Mouse (Mus musculus): ENCODE results near the gene Afg1l. TPM values are rescaled to one million over a fixed set of nuclear protein-coding genes. Genes with fewer than 3 reads are reported as not detected.

The Afg1l gene
- polyA plus RNA-seq, 1 experiment from 2014 or later: 7.4 TPM

GRCm38 (mm10) chr10:42457557-42458191 lies 20.7 kb downstream of the Afg1l start:
- Histone ChIP-seq H3K9ac (replicated peaks; ENCODE audit: low read depth, low read length) (no peak overlapping the region), H3K27ac (ENCODE audit: low read length) (peak overlapping the region; percentile 10; the same call in 1 of the 2 replicates), H3K4me1 (ENCODE audit: control insufficient read depth, insufficient read depth, low read length) (0 out of 2 replicates have a peak, but pooled peaks cover 3% of the 10 kb centered on the region), H3K4me2 (replicated peaks; ENCODE audit: low read depth, low read length) (no peak overlapping the region), H3K27me3 (ENCODE audit: control insufficient read depth, insufficient read depth, low read length) (no peaks in the 10 kb centered on the region), H3K36me3 (ENCODE audit: control insufficient read depth, insufficient read depth, low read length) (no peaks in the 10 kb centered on the region; the same call in 1 of the 2 replicates), H3K4me3 (ENCODE audit: low read depth, low read length) (no peak overlapping the region), H3K9me3 (ENCODE audit: control insufficient read depth, low read depth, low read length) (peaks cover 6% of the 10 kb centered on the region; the same call in 1 of the 2 replicates)
- no peak for ATAC-seq (ENCODE audit: insufficient number of reproducible peaks, insufficient read depth, low FRiP score, low read depth)
- 71% methylated on average over 9 of the region's 9 CpGs for WGBS

- H3K4me1 ChIP-seq (ENCODE audit: control insufficient read depth, insufficient read depth, low read length): 0 out of 2 replicates have a peak, but pooled peaks cover 3% of the 10 kb centered on the region
- H3K9ac ChIP-seq (replicated peaks; ENCODE audit: low read depth, low read length): no peak overlapping the region
- H3K4me3 ChIP-seq (ENCODE audit: low read depth, low read length): no peak overlapping the region
- no peak overlapping the region for H3K27ac ChIP-seq (ENCODE audit: low read length)
- no peaks in the 10 kb centered on the region for H3K27me3 ChIP-seq (ENCODE audit: control insufficient read depth, insufficient read depth, low read length)
- no peak overlapping the region for H3K4me2 ChIP-seq (replicated peaks; ENCODE audit: low read depth, low read length)
- H3K36me3 ChIP-seq (ENCODE audit: control insufficient read depth, insufficient read depth, low read length): no peaks in the 10 kb centered on the region; the same call in 1 of the 2 replicates
- ATAC-seq (ENCODE audit: insufficient number of reproducible peaks, insufficient read depth, low FRiP score, low read depth): no peak
- WGBS: 66% methylated on average over 5 of the region's 5 CpGs
- peaks cover 6% of the 10 kb centered on the region; the same call in 1 of the 2 replicates for H3K9me3 ChIP-seq (ENCODE audit: control insufficient read depth, low read depth, low read length)
Measured at GRCm38 (mm10) chr10:42455981-42456380, 22.4 kb downstream of the Afg1l start.

DNA sequence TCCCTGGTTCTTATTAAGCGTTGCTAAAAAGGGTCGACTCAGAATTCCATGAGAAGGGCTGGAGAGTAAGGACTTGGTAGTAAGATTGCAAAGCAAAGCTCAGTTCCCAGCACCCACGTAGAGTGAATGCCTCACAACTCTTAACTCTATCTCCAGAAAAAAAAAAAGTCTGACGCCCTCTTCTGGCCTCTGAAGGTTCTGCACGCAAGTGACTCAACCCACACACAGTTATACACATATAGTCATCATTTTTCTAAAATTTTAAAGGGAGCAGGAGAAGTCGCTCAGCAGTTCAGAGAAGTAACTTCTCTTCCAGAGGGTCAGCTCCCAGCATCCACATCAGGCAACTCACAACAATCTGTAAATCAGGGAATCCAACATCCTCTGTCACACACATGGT lies 23.7 kb downstream of the Afg1l start:
- 89% methylated on average over 6 of the region's 6 CpGs for WGBS
- Histone ChIP-seq H3K27me3 (ENCODE audit: control insufficient read depth, insufficient read depth, low read length) (no peaks in the 10 kb centered on the region), H3K9me3 (ENCODE audit: control insufficient read depth, low read depth, low read length) (peaks cover 6% of the 10 kb centered on the region; the same call in 1 of the 2 replicates), H3K4me2 (replicated peaks; ENCODE audit: low read depth, low read length) (no peak overlapping the region), H3K4me1 (ENCODE audit: control insufficient read depth, insufficient read depth, low read length) (0 out of 2 replicates have a peak, but pooled peaks cover 3% of the 10 kb centered on the region), H3K4me3 (ENCODE audit: low read depth, low read length) (no peak overlapping the region), H3K27ac (ENCODE audit: low read length) (no peak overlapping the region), H3K36me3 (ENCODE audit: control insufficient read depth, insufficient read depth, low read length) (no peaks in the 10 kb centered on the region; the same call in 1 of the 2 replicates), H3K9ac (replicated peaks; ENCODE audit: low read depth, low read length) (no peak overlapping the region)
- ATAC-seq (ENCODE audit: insufficient number of reproducible peaks, insufficient read depth, low FRiP score, low read depth): no peak

- 60% methylated on average over 11 of the region's 11 CpGs for WGBS
- peaks cover 2% of the 10 kb centered on the region; the same call in 1 of the 2 replicates for H3K9me3 ChIP-seq (ENCODE audit: control insufficient read depth, low read depth, low read length)
Measured at GRCm38 (mm10) chr10:42454266-42454665, 24.1 kb downstream of the Afg1l start.

GRCm38 (mm10) chr10:42449672-42450071 lies 28.7 kb downstream of the Afg1l start:
- H3K4me1 ChIP-seq (ENCODE audit: control insufficient read depth, insufficient read depth, low read length): no peaks in the 10 kb centered on the region
- no peak overlapping the region for H3K4me2 ChIP-seq (replicated peaks; ENCODE audit: low read depth, low read length)
- no peaks in the 10 kb centered on the region for H3K9me3 ChIP-seq (ENCODE audit: control insufficient read depth, low read depth, low read length)
- H3K36me3 ChIP-seq (ENCODE audit: control insufficient read depth, insufficient read depth, low read length): no peaks in the 10 kb centered on the region; the same call in 1 of the 2 replicates
- no peak overlapping the region for H3K4me3 ChIP-seq (ENCODE audit: low read depth, low read length)
- no peak overlapping the region for H3K9ac ChIP-seq (replicated peaks; ENCODE audit: low read depth, low read length)
- H3K27me3 ChIP-seq (ENCODE audit: control insufficient read depth, insufficient read depth, low read length): no peaks in the 10 kb centered on the region
- WGBS: 73% methylated on average over 3 of the region's 4 CpGs
- no peak overlapping the region for H3K27ac ChIP-seq (ENCODE audit: low read length)
- no peak for ATAC-seq (ENCODE audit: insufficient number of reproducible peaks, insufficient read depth, low FRiP score, low read depth)

More at GRCm38 (mm10) chr10:42454266-42454665, 24.1 kb downstream of the Afg1l start:
- no peak for ATAC-seq (ENCODE audit: insufficient number of reproducible peaks, insufficient read depth, low FRiP score, low read depth)
- no peaks in the 10 kb centered on the region for H3K27me3 ChIP-seq (ENCODE audit: control insufficient read depth, insufficient read depth, low read length)
- no peaks in the 10 kb centered on the region; the same call in 1 of the 2 replicates for H3K36me3 ChIP-seq (ENCODE audit: control insufficient read depth, insufficient read depth, low read length)
- no peak overlapping the region for H3K4me2 ChIP-seq (replicated peaks; ENCODE audit: low read depth, low read length)
- H3K9ac ChIP-seq (replicated peaks; ENCODE audit: low read depth, low read length): no peak overlapping the region
- no peak overlapping the region for H3K27ac ChIP-seq (ENCODE audit: low read length)
- H3K4me3 ChIP-seq (ENCODE audit: low read depth, low read length): no peak overlapping the region
- 0 out of 2 replicates have a peak, but pooled peaks cover 3% of the 10 kb centered on the region for H3K4me1 ChIP-seq (ENCODE audit: control insufficient read depth, insufficient read depth, low read length)

DNA sequence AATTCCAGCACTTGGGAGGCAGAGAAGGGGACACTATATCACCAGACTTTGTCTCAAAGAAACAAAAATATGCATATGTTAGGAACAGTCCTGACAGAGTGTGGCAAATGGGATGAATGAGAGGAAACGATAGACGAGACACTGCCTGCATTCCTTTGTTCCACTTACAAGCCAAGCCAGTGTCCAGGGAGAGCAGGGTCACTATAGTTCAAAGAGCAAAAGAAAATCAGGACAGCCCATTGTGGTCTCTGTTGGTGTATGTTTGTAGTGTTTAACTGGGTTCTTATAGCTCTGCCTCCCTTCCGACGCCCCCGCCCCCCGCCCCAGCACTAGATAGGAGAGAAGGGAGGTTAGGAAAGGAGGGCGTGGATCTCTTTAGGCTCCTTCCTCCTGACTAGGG lies 30.0 kb downstream of the Afg1l start:
- WGBS: 56% methylated on average over 7 of the region's 7 CpGs
- ATAC-seq (ENCODE audit: insufficient number of reproducible peaks, insufficient read depth, low FRiP score, low read depth): no peak
- H3K4me2 ChIP-seq (replicated peaks; ENCODE audit: low read depth, low read length): no peak overlapping the region
- H3K9me3 ChIP-seq (ENCODE audit: control insufficient read depth, low read depth, low read length): no peaks in the 10 kb centered on the region
- no peaks in the 10 kb centered on the region; the same call in 1 of the 2 replicates for H3K36me3 ChIP-seq (ENCODE audit: control insufficient read depth, insufficient read depth, low read length)
- H3K4me1 ChIP-seq (ENCODE audit: control insufficient read depth, insufficient read depth, low read length): no peaks in the 10 kb centered on the region
- no peak overlapping the region for H3K9ac ChIP-seq (replicated peaks; ENCODE audit: low read depth, low read length)
- no peak overlapping the region for H3K27ac ChIP-seq (ENCODE audit: low read length)
- no peaks in the 10 kb centered on the region for H3K27me3 ChIP-seq (ENCODE audit: control insufficient read depth, insufficient read depth, low read length)
- no peak overlapping the region for H3K4me3 ChIP-seq (ENCODE audit: low read depth, low read length)

DNA sequence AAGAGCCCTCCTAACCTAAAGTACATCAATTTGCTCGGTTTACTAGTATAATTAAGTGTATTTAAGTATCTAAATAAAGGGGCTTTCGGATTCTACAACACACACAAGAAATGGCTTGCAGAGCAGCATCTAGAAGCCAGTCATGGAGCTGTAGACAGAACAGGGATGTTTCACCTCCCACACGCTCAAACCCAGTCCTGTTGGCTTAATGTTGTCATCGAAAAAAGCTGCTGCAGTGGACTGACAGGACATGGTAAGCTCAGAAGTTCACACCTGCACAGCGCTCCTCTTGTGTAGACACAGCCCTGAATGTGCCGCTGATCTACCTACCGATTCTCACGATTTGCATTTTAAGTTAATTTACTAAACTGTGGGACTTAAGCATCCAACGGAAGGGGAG lies 32.2 kb downstream of the Afg1l start:
- H3K4me2 ChIP-seq (replicated peaks; ENCODE audit: low read depth, low read length): no peak overlapping the region
- no peaks in the 10 kb centered on the region for H3K36me3 ChIP-seq (ENCODE audit: control insufficient read depth, insufficient read depth, low read length)
- no peak overlapping the region for H3K9ac ChIP-seq (replicated peaks; ENCODE audit: low read depth, low read length)
- no peaks in the 10 kb centered on the region for H3K9me3 ChIP-seq (ENCODE audit: control insufficient read depth, low read depth, low read length)
- H3K4me1 ChIP-seq (ENCODE audit: control insufficient read depth, insufficient read depth, low read length): no peaks in the 10 kb centered on the region
- 60% methylated on average over 9 of the region's 9 CpGs for WGBS
- ATAC-seq (ENCODE audit: insufficient number of reproducible peaks, insufficient read depth, low FRiP score, low read depth): no peak
- H3K27me3 ChIP-seq (ENCODE audit: control insufficient read depth, insufficient read depth, low read length): no peaks in the 10 kb centered on the region
- no peak overlapping the region for H3K4me3 ChIP-seq (ENCODE audit: low read depth, low read length)
- H3K27ac ChIP-seq (ENCODE audit: low read length): no peak overlapping the region

DNA sequence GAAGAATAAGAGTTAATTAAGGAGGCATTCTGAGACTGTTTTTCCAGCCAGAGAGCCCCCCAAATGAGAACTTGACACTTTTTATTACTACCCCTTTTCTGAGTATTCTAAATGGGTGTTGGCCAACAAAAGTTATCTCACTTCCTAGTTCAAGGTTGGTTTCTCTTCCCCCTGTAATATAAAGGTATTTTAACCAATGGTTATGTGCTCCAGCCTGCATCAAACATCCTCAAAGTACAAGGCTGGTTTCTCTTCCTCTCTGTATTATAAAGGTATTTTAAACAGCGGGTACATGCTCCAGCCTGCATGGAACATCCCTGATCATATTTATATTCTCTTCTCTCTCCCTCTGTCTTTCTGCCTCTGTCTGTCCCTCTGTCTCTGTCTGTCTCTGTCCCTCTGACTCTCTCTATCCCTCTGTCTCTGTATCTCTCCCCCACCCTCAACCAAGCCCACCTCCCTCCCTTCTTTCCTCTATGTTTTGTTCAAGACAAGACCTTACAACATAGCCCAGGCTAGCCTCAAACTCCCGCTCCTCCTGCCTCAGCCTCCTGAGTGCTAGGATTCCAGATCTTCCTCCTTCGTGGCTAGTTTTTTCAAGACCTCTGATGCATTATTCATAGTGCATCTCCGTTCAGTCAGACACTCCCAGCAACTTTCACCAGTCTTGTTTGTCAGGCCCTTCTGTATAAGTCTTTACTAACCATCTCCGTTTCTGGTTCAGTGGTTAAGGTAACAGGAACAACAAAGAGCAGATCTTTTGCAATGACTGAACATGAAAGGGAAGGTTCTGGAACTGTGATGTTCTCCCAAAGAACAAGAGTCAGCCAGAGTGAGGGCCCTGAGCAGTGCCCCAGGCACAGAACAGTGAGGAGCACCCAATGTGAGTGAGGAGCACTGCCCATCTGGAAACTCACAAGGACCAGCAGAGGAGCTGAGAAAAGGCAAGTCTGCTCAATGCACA lies 41.2 kb downstream of the Afg1l start:
- H3K9ac ChIP-seq (replicated peaks; ENCODE audit: low read depth, low read length): no peak overlapping the region
- no peaks in the 10 kb centered on the region for H3K9me3 ChIP-seq (ENCODE audit: control insufficient read depth, low read depth, low read length)
- no peak overlapping the region for H3K27ac ChIP-seq (ENCODE audit: low read length)
- 85% methylated on average over 5 of the region's 5 CpGs for WGBS
- no peak overlapping the region for H3K4me2 ChIP-seq (replicated peaks; ENCODE audit: low read depth, low read length)
- no peaks in the 10 kb centered on the region for H3K36me3 ChIP-seq (ENCODE audit: control insufficient read depth, insufficient read depth, low read length)
- no peaks in the 10 kb centered on the region for H3K27me3 ChIP-seq (ENCODE audit: control insufficient read depth, insufficient read depth, low read length)
- no peak for ATAC-seq (ENCODE audit: insufficient number of reproducible peaks, insufficient read depth, low FRiP score, low read depth)
- H3K4me1 ChIP-seq (ENCODE audit: control insufficient read depth, insufficient read depth, low read length): no peaks in the 10 kb centered on the region
- H3K4me3 ChIP-seq (ENCODE audit: low read depth, low read length): no peak overlapping the region

All from stomach, embryonic 14.5 days (tissue).